Mouse (Mus musculus) C2C12 (cell line): ENCODE measurements around the gene Calm3.

ENCODE experiments used
- CEBPB ChIP-seq: IDR thresholded peaks from one replicate; pipeline ENCODE4 v1.6.1; 2011; ENCODE audit warnings: low read depth, mild to moderate bottlenecking, control low read depth, moderate library complexity
- MAX ChIP-seq: IDR thresholded peaks from one replicate; pipeline ENCODE4 v1.6.1; 2011; ENCODE audit warnings: mild to moderate bottlenecking, control low read depth
- MYOD1 ChIP-seq: IDR thresholded peaks from one replicate; pipeline ENCODE4 v1.6.1; 2011; ENCODE audit warnings: low read depth; ENCODE audit not compliant: control insufficient read depth, insufficient read length

DNA sequence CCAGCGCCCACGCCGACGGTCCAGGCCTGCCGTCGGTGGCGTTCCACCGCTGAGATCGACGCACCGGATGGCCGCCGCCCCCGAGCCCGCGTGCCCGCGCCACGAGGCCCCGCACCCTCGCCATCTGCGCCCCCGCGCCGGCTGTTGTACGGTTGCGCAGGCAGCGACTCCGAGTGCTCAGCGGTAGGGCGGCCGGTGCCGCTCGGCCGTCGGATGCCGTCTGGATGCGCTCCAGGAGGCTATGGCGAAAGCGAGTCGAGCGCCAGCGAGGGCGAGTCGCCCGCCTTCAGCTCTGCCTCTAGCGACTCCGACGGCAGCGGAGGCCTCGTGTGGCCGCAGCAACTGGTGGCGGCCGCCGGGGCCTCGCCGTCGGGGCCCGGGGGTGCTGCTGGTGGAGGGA, 38.0 kb downstream of the Calm3 start:
- TF ChIP-seq MYOD1, result no peak
- no peak for TF ChIP-seq CEBPB
- TF ChIP-seq MAX, result no peak
